Mouse (Mus musculus) heart, adult 9 months (tissue): ENCODE measurements around the gene Add2.

Experiments used
- DNase-seq, 2 experiments: peaks; one replicate each; pipeline ENCODE4 v3.0.0; 2022; ENCODE audit warnings: low spot score in 2 of 2

Gene Add2

DNA sequence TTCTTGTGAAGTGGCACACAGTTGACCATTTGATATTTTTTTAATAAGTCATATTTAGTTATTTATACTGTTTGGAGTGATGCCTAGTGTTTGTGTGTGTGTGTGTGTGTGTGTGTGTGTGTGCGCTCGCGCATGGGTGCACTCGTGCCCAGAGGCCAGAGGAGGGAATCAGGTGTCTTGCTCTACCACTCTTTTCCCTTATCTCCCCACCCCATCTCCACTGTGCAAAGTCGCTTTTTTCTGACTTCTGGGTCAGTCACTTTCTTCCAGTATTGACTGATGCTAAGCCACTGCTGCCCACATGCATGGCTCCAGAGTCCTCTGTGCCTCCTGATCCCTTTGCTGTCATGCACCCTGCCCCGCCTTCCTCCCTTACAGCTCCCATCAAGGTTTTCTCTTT lies 112.8 kb downstream of the Add2 start:
- no peak for DNase-seq

DNA sequence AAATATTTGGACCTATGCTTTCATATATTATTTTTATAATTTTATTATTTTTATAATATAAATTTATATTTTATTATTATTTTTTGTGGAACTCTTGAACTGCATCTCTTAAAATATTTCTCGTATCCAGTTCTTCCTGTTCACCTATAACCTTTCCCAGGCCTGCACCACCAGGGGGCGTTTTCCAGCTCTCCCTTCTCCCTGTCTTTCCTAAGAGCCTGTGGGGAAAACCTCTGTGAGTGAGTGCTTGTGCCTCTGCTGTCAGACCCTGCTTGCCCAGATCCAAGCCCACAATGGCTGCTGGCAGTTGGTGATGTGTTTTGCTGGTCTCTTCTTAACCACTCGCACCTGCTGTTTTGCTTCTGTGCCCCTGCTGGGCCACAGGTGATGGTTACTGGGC lies 113.3 kb downstream of the Add2 start:
- peak in 1 of 2 experiments; percentile 15 for DNase-seq

DNA sequence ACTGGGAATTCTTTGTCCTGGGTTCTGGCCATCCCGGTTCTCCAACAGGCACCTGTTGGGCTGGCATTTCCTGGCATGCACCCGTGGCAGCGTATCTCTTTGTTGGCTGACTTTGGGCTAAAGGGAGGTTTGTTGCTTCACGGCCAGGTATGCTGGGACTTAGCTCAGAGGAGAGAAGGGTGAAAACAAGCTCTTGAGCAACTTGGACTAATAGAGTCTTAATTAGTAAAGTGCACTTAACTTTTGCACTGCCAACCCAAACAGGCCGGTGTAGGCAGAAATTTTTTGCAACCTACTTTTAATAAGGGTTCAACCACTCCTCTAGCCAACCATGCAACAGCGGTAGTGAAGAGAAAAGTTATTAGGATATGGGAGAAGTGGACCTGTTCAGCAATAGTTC lies 116.5 kb downstream of the Add2 start:
- no peak for DNase-seq

DNA sequence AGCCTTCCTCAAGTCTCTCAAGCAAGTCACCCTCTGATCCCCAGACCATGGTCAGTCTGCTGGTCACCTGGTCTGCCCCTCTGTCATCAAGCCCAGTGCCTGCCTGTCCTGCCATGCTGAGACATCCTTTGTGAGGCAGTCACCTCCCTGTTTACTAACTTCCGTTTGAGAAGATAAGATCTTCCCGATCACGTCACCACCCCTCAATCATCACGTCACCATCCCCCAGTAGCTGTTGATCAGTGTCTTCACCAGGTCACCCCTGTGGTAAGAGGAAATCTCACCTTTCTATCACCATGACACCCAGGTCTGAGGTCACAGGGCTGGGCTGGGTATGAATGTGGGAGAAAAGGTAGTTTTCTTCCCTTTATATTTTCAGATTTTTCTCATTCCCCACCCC lies 120.0 kb downstream of the Add2 start:
- no peak for DNase-seq

DNA sequence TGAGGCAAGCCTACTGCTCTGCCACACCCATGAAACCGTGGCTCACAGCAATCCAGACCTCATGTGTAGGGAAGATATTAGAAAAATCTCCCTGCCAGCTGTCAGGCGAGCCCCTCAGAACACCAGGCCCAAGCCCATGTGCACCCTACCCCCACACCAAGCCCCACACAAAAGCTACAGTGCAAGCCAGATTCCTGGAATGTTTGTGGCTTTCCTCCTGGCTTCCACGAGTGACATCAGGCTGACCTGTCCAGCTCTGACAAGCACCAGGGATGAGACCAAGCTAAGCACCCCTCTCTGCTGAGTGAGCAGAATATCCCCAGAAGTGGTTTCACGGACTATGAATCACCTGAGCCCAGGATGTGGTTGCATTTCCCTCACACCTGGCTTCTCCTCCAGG lies 120.5 kb downstream of the Add2 start:
- DNase-seq = no peak

DNA sequence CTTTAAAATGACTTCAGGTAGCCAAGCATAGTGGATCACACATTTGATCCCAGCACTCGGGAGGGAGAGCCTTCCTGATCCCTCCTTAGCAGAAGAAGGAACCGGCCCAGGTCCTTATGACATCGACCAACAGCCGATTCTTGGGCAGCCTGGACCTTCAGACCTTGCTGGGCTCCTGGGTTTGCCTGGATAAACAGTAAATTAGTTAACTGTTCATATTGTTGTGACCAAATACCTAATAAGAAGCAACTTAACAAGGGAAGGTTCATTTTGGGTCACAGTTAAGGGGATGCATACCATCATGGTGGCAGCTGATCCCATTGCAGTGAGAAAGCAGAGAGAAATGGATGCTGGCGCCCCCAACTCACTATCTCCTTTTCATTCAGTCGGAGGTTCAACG lies 124.2 kb downstream of the Add2 start:
- no peak for DNase-seq

DNA sequence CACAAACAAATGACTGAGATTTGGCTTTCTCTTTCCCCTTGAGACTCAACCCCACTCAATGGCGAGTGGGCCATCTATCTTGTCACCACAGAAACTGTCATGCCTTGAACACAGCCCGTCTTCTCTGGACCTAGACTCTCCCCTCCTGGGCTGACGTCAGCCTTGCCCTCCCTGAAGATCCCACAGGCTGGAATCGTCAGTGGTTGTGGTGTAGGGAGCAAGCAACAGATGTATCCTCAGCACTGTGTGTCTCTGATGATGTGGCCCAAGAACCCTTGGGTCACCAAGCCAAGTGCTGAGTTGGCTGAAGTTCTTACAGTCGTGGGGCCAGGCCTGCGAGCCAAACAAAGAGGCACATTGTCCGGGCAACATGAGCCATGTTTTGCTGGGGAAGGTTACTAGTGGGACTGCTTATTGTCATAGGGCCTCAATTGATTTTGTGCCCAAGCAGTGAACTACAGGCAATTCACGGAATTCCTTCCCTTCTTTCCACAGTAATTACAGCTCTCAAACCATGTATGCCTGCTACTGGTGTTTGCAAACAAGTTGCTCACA lies 125.0 kb downstream of the Add2 start:
- peak; percentile 36 to 48 for DNase-seq

DNA sequence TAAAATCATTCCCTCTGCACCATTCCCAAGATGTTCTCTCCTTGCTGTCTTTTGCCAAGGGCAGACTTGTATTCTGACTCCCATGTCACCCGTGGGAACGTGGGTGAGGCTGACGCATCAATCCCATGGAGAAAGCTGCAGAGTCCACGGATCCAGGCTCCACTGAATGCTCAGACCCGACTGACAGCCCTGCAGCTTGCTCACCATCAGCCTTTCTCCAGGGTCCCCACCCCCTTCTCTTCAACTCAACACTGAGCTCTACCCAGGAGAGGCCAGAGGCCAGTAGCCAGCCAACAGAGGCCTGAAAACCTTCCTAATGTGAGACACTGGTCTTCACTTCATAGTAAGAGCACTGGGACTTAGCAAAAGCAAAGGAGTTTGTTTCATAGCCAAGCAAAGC lies 125.5 kb downstream of the Add2 start:
- DNase-seq = peak in 1 of 2 experiments; percentile 5

DNA sequence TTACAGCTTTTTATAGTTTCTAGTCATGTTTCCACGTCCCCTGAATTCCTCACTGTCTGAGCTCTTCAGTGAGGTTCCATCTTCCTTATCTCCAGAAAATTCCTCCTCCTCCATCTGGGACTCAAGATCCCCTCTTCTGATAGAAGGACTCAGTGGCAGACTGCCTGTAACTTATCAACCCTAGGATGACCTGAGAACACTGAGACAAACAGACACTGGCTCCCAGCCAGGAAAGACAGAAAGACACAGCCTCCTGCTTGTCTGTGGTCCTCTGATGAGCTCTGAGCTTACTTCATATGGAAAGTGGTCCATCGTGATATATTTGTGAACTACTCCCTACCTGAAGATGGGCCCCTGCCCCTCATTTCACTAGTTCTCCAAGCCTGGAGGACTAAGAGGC lies 126.0 kb downstream of the Add2 start:
- DNase-seq = no peak

DNA sequence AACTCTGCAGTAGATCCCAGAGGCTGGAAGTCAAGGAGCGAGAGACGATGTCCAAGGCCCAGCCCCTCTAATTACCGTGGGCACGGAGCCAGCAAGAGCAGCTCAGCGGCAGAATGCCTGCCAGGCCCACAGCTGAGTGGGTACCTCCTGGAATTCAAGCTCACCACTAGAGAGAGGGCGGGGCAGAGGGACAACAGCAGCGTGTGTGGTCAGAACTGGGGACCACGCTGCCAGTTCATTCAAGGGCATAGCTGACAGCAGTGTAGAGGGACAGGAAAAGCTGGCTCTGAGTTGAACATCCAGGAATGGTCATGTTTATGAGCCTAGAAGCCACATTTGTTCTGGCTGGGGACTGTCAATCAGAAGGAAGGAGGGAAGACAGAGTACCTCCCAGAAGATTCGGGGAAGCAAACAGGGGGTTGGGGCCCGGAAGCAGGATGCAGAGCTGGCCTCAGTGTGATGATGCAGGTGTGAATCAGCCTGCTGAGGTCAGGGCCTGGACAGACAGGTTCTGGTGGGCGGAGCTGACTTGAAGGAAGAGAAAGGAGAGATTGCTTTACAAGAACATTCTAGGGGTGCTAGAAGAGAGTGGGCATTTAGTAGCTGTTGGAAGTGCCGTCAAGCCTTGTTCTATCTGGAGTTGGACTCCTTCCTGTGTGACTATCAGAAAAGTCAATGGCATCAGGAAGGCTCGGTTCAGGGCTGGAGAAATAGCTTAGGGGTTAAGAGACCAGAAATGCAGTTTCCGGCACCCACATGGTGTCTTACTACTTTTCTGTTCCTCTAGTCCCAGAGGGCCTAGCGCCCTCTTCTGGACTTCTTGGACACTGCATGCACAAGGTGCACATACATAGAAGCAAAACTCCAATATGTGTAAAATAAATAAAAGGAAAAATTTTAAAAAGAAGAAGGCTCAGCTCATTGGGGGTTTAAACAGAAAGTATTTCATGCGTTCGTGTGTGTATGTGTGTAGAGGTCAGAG lies 129.1 kb downstream of the Add2 start:
- DNase-seq = no peak

DNA sequence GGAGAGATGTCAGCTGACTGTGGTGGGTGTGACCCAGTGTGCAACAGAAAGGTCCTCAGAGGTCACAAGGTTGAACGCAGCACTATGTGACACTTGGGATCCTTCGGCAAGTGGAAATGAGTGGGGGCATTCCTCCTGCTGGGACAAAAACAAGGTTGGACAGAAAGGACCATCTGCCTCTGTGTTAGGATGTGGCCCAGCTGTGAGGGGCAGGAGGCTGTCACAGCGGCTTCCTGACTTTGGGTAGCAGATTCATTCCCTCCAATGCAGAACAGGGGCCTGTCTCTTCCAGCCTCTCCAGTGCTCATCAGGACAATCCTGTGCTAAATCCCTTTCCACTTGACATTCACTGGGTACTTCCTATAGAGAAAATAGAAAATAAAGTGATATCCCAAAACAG lies 132.4 kb downstream of the Add2 start:
- DNase-seq = no peak

DNA sequence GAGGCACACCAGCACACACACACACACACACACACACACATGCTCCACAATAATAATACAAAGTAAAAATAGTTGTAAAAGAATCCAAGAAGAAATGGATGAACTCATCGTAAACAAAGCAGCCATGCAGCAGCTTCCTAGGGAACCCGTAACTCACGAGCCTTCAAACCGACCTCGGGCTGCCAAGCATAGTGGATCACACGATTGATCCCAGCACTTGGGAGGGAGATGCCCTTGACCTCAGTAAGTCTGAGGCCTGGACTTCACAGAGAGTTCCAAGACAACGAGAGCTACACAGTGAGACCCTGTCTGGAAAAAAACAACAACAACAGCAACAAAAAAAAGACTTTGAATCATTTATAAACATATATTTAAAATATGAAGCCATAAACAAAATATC lies 133.1 kb downstream of the Add2 start:
- no peak for DNase-seq

DNA sequence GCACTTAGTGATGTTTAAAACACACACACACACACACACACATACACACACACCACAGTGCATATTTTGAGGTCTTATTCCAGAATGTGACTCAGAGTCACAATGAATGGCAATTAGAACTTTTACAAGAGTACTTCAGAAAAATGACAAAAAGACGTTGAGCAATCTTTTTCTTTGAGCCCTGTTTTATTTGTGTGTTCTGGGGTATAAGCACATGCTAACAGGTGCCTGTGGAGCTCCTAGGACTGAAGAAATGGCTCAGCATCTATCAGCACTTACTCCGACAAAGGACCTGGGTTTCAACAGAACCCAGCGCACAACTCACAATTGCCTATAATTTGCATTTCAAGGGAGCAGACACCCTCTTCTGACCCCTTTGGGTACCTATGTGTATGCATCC lies 135.5 kb downstream of the Add2 start:
- no peak for DNase-seq

DNA sequence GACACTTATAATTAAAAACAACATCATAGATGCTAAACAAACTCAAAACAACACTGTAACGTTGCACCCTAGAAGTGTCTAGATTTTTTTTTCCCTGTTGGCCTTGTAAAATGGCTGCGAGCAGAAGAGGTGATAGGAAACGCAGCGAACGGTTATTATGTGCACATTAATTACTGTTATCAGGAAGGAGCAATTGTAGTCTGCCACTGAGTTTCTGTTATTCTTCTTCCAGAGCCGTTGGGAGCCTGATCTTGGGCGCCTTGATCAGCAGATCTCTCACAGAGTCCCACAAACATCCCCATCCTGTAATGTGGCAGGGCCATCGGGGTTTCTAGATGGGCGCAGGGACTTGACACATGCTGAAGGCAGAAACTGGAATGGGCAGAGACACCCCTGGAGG lies 137.9 kb downstream of the Add2 start:
- no peak for DNase-seq

DNA sequence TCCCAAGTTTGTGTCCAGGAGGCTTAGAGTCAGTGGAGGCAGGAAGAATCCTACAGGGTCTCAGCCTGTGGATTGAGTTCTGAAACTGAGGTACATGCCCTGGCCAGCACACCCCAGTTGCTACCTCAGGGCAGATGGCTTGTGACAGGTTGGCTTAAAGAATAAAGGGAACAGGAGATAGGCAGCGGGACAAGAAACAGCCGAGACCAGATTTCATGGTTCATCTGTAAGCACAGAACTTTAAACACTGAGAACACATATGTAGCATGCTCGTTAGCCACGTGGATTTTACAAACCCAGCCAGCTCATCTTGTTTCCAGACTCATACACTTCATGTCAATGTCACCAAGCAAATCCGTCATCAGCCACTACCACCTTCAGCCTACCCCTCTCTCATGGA lies 139.4 kb downstream of the Add2 start:
- DNase-seq = no peak

DNA sequence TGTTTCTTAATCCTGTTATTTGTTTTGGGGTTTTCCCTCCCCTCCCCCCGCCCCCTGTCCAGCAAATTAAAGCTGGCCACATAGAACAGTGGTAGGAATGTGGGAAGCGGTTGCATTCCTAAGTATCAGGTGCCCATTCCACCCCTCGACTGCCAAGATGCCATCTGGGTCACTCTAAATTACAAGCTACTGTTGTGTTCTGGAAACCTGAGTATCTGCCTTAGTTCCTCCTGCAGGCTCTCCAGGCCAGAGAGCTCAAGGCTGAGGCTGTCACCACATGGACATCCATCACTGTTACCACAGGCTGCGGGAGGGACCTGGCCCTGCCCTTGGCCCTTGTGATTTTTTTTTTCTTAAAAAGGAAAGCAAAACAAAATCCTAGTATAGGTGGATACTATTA lies 140.7 kb downstream of the Add2 start:
- no peak for DNase-seq
